Mouse (Mus musculus): ENCODE results near the gene Efhd1. TPM values are rescaled to one million over a fixed set of nuclear protein-coding genes. Genes with fewer than 3 reads are reported as not detected.

The Efhd1 gene
- polyA plus RNA-seq, 1 experiment from 2014 or later, result 2.2 TPM

GRCm38 (mm10) chr1:87291416-87291815 lies 27.3 kb downstream of the Efhd1 start:
- H3K9me3 ChIP-seq, result no peaks in the 10 kb centered on the region
- no peaks in the 10 kb centered on the region for H3K36me3 ChIP-seq
- no peak overlapping the region for H3K27ac ChIP-seq (replicated peaks)
- H3K9ac ChIP-seq, result no peak overlapping the region
- no peaks in the 10 kb centered on the region for H3K4me1 ChIP-seq (replicated peaks)
- no peak overlapping the region for H3K4me3 ChIP-seq
- WGBS, result 57% methylated on average over 8 of the region's 8 CpGs
- no peak for ATAC-seq (ENCODE audit: low FRiP score, low read depth)
- H3K4me2 ChIP-seq, result no peak overlapping the region
- no peaks in the 10 kb centered on the region for H3K27me3 ChIP-seq

- Histone ChIP-seq H3K9ac (no peak overlapping the region), H3K9me3 (no peaks in the 10 kb centered on the region), H3K36me3 (no peaks in the 10 kb centered on the region), H3K4me2 (no peak overlapping the region), H3K27ac (replicated peaks) (no peak overlapping the region), H3K27me3 (no peaks in the 10 kb centered on the region), H3K4me3 (no peak overlapping the region), H3K4me1 (replicated peaks) (no peaks in the 10 kb centered on the region)
- WGBS, result 66% methylated on average over 15 of the region's 15 CpGs
- peak; percentile 34; the same call in 1 of the 2 replicates for ATAC-seq (ENCODE audit: low FRiP score, low read depth)
Measured at GRCm38 (mm10) chr1:87292420-87293190, 28.4 kb downstream of the Efhd1 start.

GRCm38 (mm10) chr1:87294063-87294710 lies 30.0 kb downstream of the Efhd1 start:
- 70% methylated on average over 4 of the region's 4 CpGs for WGBS
- Histone ChIP-seq H3K36me3 (no peaks in the 10 kb centered on the region), H3K4me3 (no peak overlapping the region), H3K4me2 (no peak overlapping the region), H3K27me3 (no peaks in the 10 kb centered on the region), H3K9me3 (no peaks in the 10 kb centered on the region), H3K4me1 (replicated peaks) (no peaks in the 10 kb centered on the region), H3K9ac (no peak overlapping the region), H3K27ac (replicated peaks) (no peak overlapping the region)
- no peak for ATAC-seq (ENCODE audit: low FRiP score, low read depth)

- no peaks in the 10 kb centered on the region for H3K4me1 ChIP-seq (replicated peaks)
- no peak overlapping the region for H3K27ac ChIP-seq (replicated peaks)
- no peak overlapping the region for H3K4me2 ChIP-seq
- H3K9me3 ChIP-seq, result no peaks in the 10 kb centered on the region
- H3K36me3 ChIP-seq, result no peaks in the 10 kb centered on the region
- H3K9ac ChIP-seq, result no peak overlapping the region
- ATAC-seq (ENCODE audit: low FRiP score, low read depth), result no peak
- H3K4me3 ChIP-seq, result no peak overlapping the region
- WGBS, result 70% methylated on average over 4 of the region's 4 CpGs
- no peaks in the 10 kb centered on the region for H3K27me3 ChIP-seq
Measured at GRCm38 (mm10) chr1:87294951-87295350, 30.8 kb downstream of the Efhd1 start.

GRCm38 (mm10) chr1:87297346-87297925 lies 33.3 kb downstream of the Efhd1 start:
- Histone ChIP-seq H3K4me3 (no peak overlapping the region), H3K27me3 (no peaks in the 10 kb centered on the region), H3K4me1 (replicated peaks) (no peaks in the 10 kb centered on the region), H3K4me2 (no peak overlapping the region), H3K9me3 (no peaks in the 10 kb centered on the region), H3K9ac (no peak overlapping the region), H3K27ac (replicated peaks) (no peak overlapping the region), H3K36me3 (no peaks in the 10 kb centered on the region)
- WGBS, result 87% methylated on average over 10 of the region's 10 CpGs
- no peak for ATAC-seq (ENCODE audit: low FRiP score, low read depth)

- 69% methylated on average over 14 of the region's 14 CpGs for WGBS
- ATAC-seq (ENCODE audit: low FRiP score, low read depth), result no peak
- H3K9me3 ChIP-seq, result no peaks in the 10 kb centered on the region
- H3K27ac ChIP-seq (replicated peaks), result no peak overlapping the region
- no peak overlapping the region for H3K4me3 ChIP-seq
- no peaks in the 10 kb centered on the region for H3K4me1 ChIP-seq (replicated peaks)
- H3K4me2 ChIP-seq, result no peak overlapping the region
- no peak overlapping the region for H3K9ac ChIP-seq
- H3K36me3 ChIP-seq, result no peaks in the 10 kb centered on the region
- H3K27me3 ChIP-seq, result no peaks in the 10 kb centered on the region
Measured at GRCm38 (mm10) chr1:87300360-87301286, 36.5 kb downstream of the Efhd1 start.

- WGBS, result 96% methylated on average over 2 of the region's 2 CpGs
- no peak overlapping the region for H3K4me3 ChIP-seq
- no peaks in the 10 kb centered on the region for H3K27me3 ChIP-seq
- no peaks in the 10 kb centered on the region for H3K9me3 ChIP-seq
- H3K4me1 ChIP-seq (replicated peaks), result no peaks in the 10 kb centered on the region
- no peak overlapping the region for H3K9ac ChIP-seq
- H3K36me3 ChIP-seq, result no peaks in the 10 kb centered on the region
- ATAC-seq (ENCODE audit: low FRiP score, low read depth), result no peak
- no peak overlapping the region for H3K27ac ChIP-seq (replicated peaks)
- no peak overlapping the region for H3K4me2 ChIP-seq
Measured at GRCm38 (mm10) chr1:87301971-87302370, 37.8 kb downstream of the Efhd1 start.

- Histone ChIP-seq H3K4me3 (no peak overlapping the region), H3K4me1 (replicated peaks) (no peaks in the 10 kb centered on the region), H3K36me3 (no peaks in the 10 kb centered on the region), H3K27ac (replicated peaks) (no peak overlapping the region), H3K4me2 (no peak overlapping the region), H3K9ac (no peak overlapping the region), H3K9me3 (no peaks in the 10 kb centered on the region), H3K27me3 (no peaks in the 10 kb centered on the region)
- ATAC-seq (ENCODE audit: low FRiP score, low read depth), result no peak
- WGBS, result 91% methylated on average over 3 of the region's 3 CpGs
Measured at GRCm38 (mm10) chr1:87308952-87309351, 44.8 kb downstream of the Efhd1 start.

- H3K4me1 ChIP-seq (replicated peaks), result no peaks in the 10 kb centered on the region
- no peak for ATAC-seq (ENCODE audit: low FRiP score, low read depth)
- no peak overlapping the region for H3K9ac ChIP-seq
- H3K27me3 ChIP-seq, result no peaks in the 10 kb centered on the region
- no peak overlapping the region for H3K4me2 ChIP-seq
- WGBS, result 87% methylated on average over 16 of the region's 16 CpGs
- no peak overlapping the region for H3K4me3 ChIP-seq
- H3K9me3 ChIP-seq, result no peaks in the 10 kb centered on the region
- H3K27ac ChIP-seq (replicated peaks), result no peak overlapping the region
- H3K36me3 ChIP-seq, result no peaks in the 10 kb centered on the region
Measured at GRCm38 (mm10) chr1:87309621-87310020, 45.5 kb downstream of the Efhd1 start.

- H3K4me3 ChIP-seq, result no peak overlapping the region
- no peak overlapping the region for H3K9ac ChIP-seq
- no peak overlapping the region for H3K27ac ChIP-seq (replicated peaks)
- no peaks in the 10 kb centered on the region for H3K9me3 ChIP-seq
- WGBS, result 82% methylated on average over 2 of the region's 2 CpGs
- no peaks in the 10 kb centered on the region for H3K36me3 ChIP-seq
- no peaks in the 10 kb centered on the region for H3K27me3 ChIP-seq
- no peak for ATAC-seq (ENCODE audit: low FRiP score, low read depth)
- H3K4me1 ChIP-seq (replicated peaks), result no peaks in the 10 kb centered on the region
- no peak overlapping the region for H3K4me2 ChIP-seq
Measured at GRCm38 (mm10) chr1:87312681-87313080, 48.5 kb downstream of the Efhd1 start.

GRCm38 (mm10) chr1:87313116-87313515 lies 49.0 kb downstream of the Efhd1 start:
- WGBS, result 90% methylated on average over 2 of the region's 2 CpGs
- no peaks in the 10 kb centered on the region for H3K27me3 ChIP-seq
- no peaks in the 10 kb centered on the region for H3K4me1 ChIP-seq (replicated peaks)
- no peak overlapping the region for H3K27ac ChIP-seq (replicated peaks)
- no peaks in the 10 kb centered on the region for H3K9me3 ChIP-seq
- H3K9ac ChIP-seq, result no peak overlapping the region
- no peaks in the 10 kb centered on the region for H3K36me3 ChIP-seq
- no peak overlapping the region for H3K4me2 ChIP-seq
- no peak for ATAC-seq (ENCODE audit: low FRiP score, low read depth)
- H3K4me3 ChIP-seq, result no peak overlapping the region

Data from hindbrain, embryonic 15.5 days (tissue).